Mouse (Mus musculus): ENCODE results near the gene Jak1.

Gene Jak1

GRCm38 (mm10) chr4:101264741-101265513 is at the start of gene Jak1:
Gene Jak1, minus strand, starts transcription at chr4:101265282.
- in situ Hi-C loops (cut with MboI, MseI): no loop called here

- in situ Hi-C loops (cut with MboI, MseI): loop anchor here (25.0 kb wide), 1 partner anchor 1375 kb away; the partner anchor contains the start of genes Itgb3bp and Pgm1
Observed at GRCm38 (mm10) chr4:101312055-101312454, 47.0 kb upstream of the Jak1 start.

- in situ Hi-C loops (cut with MboI, MseI): loop anchor here (25.0 kb wide), 1 partner anchor 1371 kb away; the partner anchor contains the start of genes Itgb3bp and Pgm1
Observed at GRCm38 (mm10) chr4:101308166-101308565, 43.1 kb upstream of the Jak1 start.

- in situ Hi-C loops (cut with MboI, MseI): loop anchor here (25.0 kb wide), 1 partner anchor 1370 kb away; the partner anchor contains the start of genes Itgb3bp and Pgm1
Observed at GRCm38 (mm10) chr4:101307286-101307685, 42.2 kb upstream of the Jak1 start.

- in situ Hi-C loops (cut with MboI, MseI): loop anchor here (25.0 kb wide), 1 partner anchor 1369 kb away; the partner anchor contains the start of genes Itgb3bp and Pgm1
Observed at GRCm38 (mm10) chr4:101306132-101306915, 41.2 kb upstream of the Jak1 start.

GRCm38 (mm10) chr4:101305126-101305525 is 40.0 kb upstream of the Jak1 start:
- in situ Hi-C loops (cut with MboI, MseI): loop anchor here (25.0 kb wide), 1 partner anchor 1368 kb away; the partner anchor contains the start of genes Itgb3bp and Pgm1

- in situ Hi-C loops (cut with MboI, MseI): loop anchor here (25.0 kb wide), 1 partner anchor 1367 kb away; the partner anchor contains the start of genes Itgb3bp and Pgm1
Observed at GRCm38 (mm10) chr4:101304114-101304513, 39.0 kb upstream of the Jak1 start.

GRCm38 (mm10) chr4:101300392-101300910 is 35.4 kb upstream of the Jak1 start:
- in situ Hi-C loops (cut with MboI, MseI): loop anchor here (25.0 kb wide), 1 partner anchor 1363 kb away; the partner anchor contains the start of genes Itgb3bp and Pgm1

- in situ Hi-C loops (cut with MboI, MseI): no loop called here
Observed at GRCm38 (mm10) chr4:101298311-101298990, 33.4 kb upstream of the Jak1 start.

GRCm38 (mm10) chr4:101296836-101297235 is 31.8 kb upstream of the Jak1 start:
- in situ Hi-C loops (cut with MboI, MseI): no loop called here

GRCm38 (mm10) chr4:101295788-101296187 is 30.7 kb upstream of the Jak1 start:
- in situ Hi-C loops (cut with MboI, MseI): no loop called here

GRCm38 (mm10) chr4:101293661-101294060 is 28.6 kb upstream of the Jak1 start:
- in situ Hi-C loops (cut with MboI, MseI): no loop called here

GRCm38 (mm10) chr4:101292736-101293541 is 27.9 kb upstream of the Jak1 start:
- in situ Hi-C loops (cut with MboI, MseI): no loop called here

- in situ Hi-C loops (cut with MboI, MseI): no loop called here
Observed at GRCm38 (mm10) chr4:101292028-101292735, 27.1 kb upstream of the Jak1 start.

- in situ Hi-C loops (cut with MboI, MseI): no loop called here
Observed at GRCm38 (mm10) chr4:101288292-101288691, 23.2 kb upstream of the Jak1 start.

GRCm38 (mm10) chr4:101286562-101286961 is 21.5 kb upstream of the Jak1 start:
- in situ Hi-C loops (cut with MboI, MseI): no loop called here

GRCm38 (mm10) chr4:101285906-101286432 is 20.9 kb upstream of the Jak1 start:
- in situ Hi-C loops (cut with MboI, MseI): no loop called here

GRCm38 (mm10) chr4:101283938-101284337 is 18.9 kb upstream of the Jak1 start:
- in situ Hi-C loops (cut with MboI, MseI): no loop called here

- in situ Hi-C loops (cut with MboI, MseI): no loop called here
Observed at GRCm38 (mm10) chr4:101282237-101282636, 17.2 kb upstream of the Jak1 start.

Data from T-helper 1 cell (primary cell).